Mouse (Mus musculus): Measurements from ENCODE around the gene Ptpa.

GRCm38 (mm10) chr2:30384814-30385213, 31.0 kb upstream of the Ptpa start:
- TF ChIP-seq CTCF (IDR thresholded peaks at IDR 0.05; ENCODE audit: extremely low read depth, insufficient read length, insufficient replicate concordance, low read depth, low read length): no peak
- TF ChIP-seq POLR2A (IDR thresholded peaks at IDR 0.05; ENCODE audit: low read depth, low read length): no peak
